Mouse (Mus musculus): ENCODE measurements at regions not wholly inside any gene's neighbourhood (a gene's known extent, or its start where the extent isn't known, plus 50 kb on each side); places are given as distances from the start of the nearest gene placed in this dataset.

DNA sequence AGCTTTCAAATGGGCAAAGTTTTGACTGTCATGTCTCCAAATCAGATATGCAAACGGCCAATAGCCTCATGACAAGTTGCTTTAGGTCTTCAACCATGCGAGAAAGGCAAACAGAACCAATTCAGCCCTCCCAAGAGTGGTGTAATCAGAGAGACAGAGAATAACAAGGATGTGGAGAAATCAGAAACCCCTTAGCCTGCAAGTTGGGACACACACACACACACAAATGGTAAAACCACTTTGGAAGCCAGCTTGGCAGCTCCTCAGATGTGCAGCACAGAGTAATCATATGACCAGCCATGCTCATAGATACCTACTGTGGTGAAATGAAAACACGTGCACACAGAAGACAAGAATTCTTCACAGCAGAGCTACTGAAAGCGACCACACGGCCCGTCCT lies 66.5 kb upstream of the Irx6 start:
- no peak for TF ChIP-seq CTCF (IDR thresholded peaks at IDR 0.05; ENCODE audit: borderline replicate concordance, insufficient read depth, low read depth, low read length)
- TF ChIP-seq POLR2A (IDR thresholded peaks at IDR 0.05; ENCODE audit: borderline replicate concordance, insufficient read depth, low read length): no peak
